Mouse (Mus musculus): Measurements from ENCODE around the gene Trim44. TPM values are rescaled to one million over a fixed set of nuclear protein-coding genes. Genes with fewer than 3 reads are reported as not detected.

The Trim44 gene
- polyA plus RNA-seq, 1 experiment from 2014 or later: 36.8 TPM

DNA sequence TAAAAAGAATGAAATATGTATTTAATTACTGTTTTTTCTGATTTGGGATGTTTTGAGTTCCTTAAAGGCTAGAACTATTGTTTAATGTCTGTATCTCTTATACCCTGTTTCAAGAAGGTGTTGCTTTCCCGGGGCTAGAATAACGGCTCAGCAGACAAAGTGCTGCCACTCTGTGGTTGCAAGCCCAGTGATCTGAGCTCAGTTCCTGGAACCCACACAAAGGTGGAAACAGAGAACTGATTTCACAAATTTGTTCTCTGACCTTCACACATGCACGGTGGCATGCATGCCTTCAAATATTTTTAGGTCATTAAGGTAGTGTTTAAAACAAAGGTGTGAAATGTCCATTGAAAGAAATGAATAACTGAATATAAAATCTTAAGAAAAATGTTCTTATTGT is 25.1 kb downstream of the Trim44 start:
- ATAC-seq (ENCODE audit: insufficient number of reproducible peaks, insufficient read depth, low FRiP score, low read depth): no peak
- H3K36me3 ChIP-seq (ENCODE audit: control insufficient read depth, insufficient read depth, low read length): no peaks in the 10 kb centered on the region
- no peak overlapping the region for H3K4me2 ChIP-seq (replicated peaks; ENCODE audit: low read depth, low read length)
- no peaks in the 10 kb centered on the region for H3K27me3 ChIP-seq (ENCODE audit: control insufficient read depth, insufficient read depth, low read length)
- H3K4me3 ChIP-seq (ENCODE audit: low read depth, low read length): no peak overlapping the region
- WGBS: 70% methylated on average over 3 of the region's 3 CpGs
- H3K9me3 ChIP-seq (ENCODE audit: control insufficient read depth, low read depth, low read length): no peaks in the 10 kb centered on the region
- peaks cover 13% of the 10 kb centered on the region; the same call in 1 of the 2 replicates for H3K4me1 ChIP-seq (ENCODE audit: control insufficient read depth, insufficient read depth, low read length)
- no peak overlapping the region for H3K27ac ChIP-seq (ENCODE audit: low read length)
- H3K9ac ChIP-seq (replicated peaks; ENCODE audit: low read depth, low read length): no peak overlapping the region

DNA sequence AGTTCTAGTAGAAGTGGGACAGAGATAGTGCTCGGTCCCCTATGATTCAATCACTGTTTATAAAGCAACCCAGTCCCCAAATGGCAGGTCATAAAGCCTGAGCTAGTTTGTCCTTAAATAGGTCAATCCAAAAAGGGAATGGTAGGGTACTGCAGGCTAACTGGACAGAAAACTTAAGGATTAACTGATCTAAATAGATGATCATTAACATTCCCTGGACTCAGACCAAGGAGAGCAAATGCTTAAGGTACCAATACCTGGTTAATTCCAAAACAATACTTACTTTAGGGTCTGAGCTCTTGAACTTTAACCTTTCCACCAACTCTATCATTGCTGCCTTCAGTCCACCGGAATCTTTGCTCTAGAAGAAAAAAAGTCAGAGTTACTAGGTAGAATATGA is 27.0 kb downstream of the Trim44 start:
- Histone ChIP-seq H3K36me3 (ENCODE audit: control insufficient read depth, insufficient read depth, low read length) (no peaks in the 10 kb centered on the region), H3K27ac (ENCODE audit: low read length) (no peak overlapping the region), H3K4me1 (ENCODE audit: control insufficient read depth, insufficient read depth, low read length) (peaks cover 13% of the 10 kb centered on the region; the same call in 1 of the 2 replicates), H3K4me2 (replicated peaks; ENCODE audit: low read depth, low read length) (no peak overlapping the region), H3K27me3 (ENCODE audit: control insufficient read depth, insufficient read depth, low read length) (no peaks in the 10 kb centered on the region), H3K9me3 (ENCODE audit: control insufficient read depth, low read depth, low read length) (no peaks in the 10 kb centered on the region), H3K4me3 (ENCODE audit: low read depth, low read length) (no peak overlapping the region), H3K9ac (replicated peaks; ENCODE audit: low read depth, low read length) (no peak overlapping the region)
- WGBS: 83% methylated on average over 2 of the region's 2 CpGs
- no peak for ATAC-seq (ENCODE audit: insufficient number of reproducible peaks, insufficient read depth, low FRiP score, low read depth)

DNA sequence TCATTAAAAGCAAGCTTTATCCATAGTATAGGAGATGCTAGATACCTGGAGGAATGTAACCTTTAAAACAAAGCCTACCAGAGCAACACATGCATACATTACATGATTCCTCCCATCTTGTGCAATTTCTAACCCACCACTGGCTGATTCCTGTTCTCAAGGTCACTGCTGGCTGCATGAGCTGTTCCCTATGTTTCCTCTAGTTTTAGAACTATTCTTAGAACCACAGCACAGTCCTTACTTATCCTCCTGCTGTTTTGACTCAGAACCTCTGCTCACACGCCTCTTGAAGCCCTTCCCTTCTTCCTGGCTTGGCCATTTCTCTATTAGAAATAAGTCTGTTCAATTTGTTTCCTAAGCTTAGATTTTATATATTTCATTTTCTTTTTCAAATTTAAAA is 28.7 kb downstream of the Trim44 start:
- Histone ChIP-seq H3K27ac (ENCODE audit: low read length) (no peak overlapping the region), H3K9ac (replicated peaks; ENCODE audit: low read depth, low read length) (no peak overlapping the region), H3K4me1 (ENCODE audit: control insufficient read depth, insufficient read depth, low read length) (peaks cover 7% of the 10 kb centered on the region; the same call in 1 of the 2 replicates), H3K27me3 (ENCODE audit: control insufficient read depth, insufficient read depth, low read length) (no peaks in the 10 kb centered on the region), H3K4me3 (ENCODE audit: low read depth, low read length) (no peak overlapping the region), H3K4me2 (replicated peaks; ENCODE audit: low read depth, low read length) (no peak overlapping the region), H3K36me3 (ENCODE audit: control insufficient read depth, insufficient read depth, low read length) (no peaks in the 10 kb centered on the region), H3K9me3 (ENCODE audit: control insufficient read depth, low read depth, low read length) (no peaks in the 10 kb centered on the region)
- WGBS: 72% methylated on average over 1 of the region's 1 CpGs
- ATAC-seq (ENCODE audit: insufficient number of reproducible peaks, insufficient read depth, low FRiP score, low read depth): no peak

- Histone ChIP-seq H3K4me1 (ENCODE audit: control insufficient read depth, insufficient read depth, low read length) (0 out of 2 replicates have a peak, but pooled peaks cover 1% of the 10 kb centered on the region), H3K27ac (ENCODE audit: low read length) (no peak overlapping the region), H3K27me3 (ENCODE audit: control insufficient read depth, insufficient read depth, low read length) (no peaks in the 10 kb centered on the region), H3K9ac (replicated peaks; ENCODE audit: low read depth, low read length) (no peak overlapping the region), H3K4me2 (replicated peaks; ENCODE audit: low read depth, low read length) (no peak overlapping the region), H3K36me3 (ENCODE audit: control insufficient read depth, insufficient read depth, low read length) (no peaks in the 10 kb centered on the region), H3K9me3 (ENCODE audit: control insufficient read depth, low read depth, low read length) (no peaks in the 10 kb centered on the region), H3K4me3 (ENCODE audit: low read depth, low read length) (no peak overlapping the region)
- ATAC-seq (ENCODE audit: insufficient number of reproducible peaks, insufficient read depth, low FRiP score, low read depth): no peak
- 97% methylated on average over 1 of the region's 1 CpGs for WGBS
These were observed 29.2 kb downstream of the Trim44 start for GRCm38 (mm10) chr2:102378381-102378780.

DNA sequence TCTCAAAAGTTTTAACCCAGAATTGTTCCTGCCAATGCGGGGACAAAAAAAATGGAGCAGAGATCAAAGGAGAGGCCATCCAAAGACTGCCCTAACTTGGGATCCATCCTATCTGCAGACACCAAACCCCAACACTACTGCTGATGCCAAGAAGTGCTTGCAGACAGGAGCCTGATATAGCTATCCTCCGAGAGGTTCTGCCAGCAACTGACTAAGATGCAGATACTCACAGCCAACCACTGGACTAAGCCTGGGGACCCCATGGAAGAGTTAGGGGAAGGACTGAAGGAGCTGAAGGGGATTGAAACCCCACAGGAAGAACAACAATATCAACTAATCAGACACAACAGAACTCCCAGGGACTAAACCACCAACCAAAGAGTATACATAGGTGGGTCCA is 30.3 kb downstream of the Trim44 start:
- H3K4me1 ChIP-seq (ENCODE audit: control insufficient read depth, insufficient read depth, low read length): no peaks in the 10 kb centered on the region
- ATAC-seq (ENCODE audit: insufficient number of reproducible peaks, insufficient read depth, low FRiP score, low read depth): no peak
- H3K36me3 ChIP-seq (ENCODE audit: control insufficient read depth, insufficient read depth, low read length): no peaks in the 10 kb centered on the region

DNA sequence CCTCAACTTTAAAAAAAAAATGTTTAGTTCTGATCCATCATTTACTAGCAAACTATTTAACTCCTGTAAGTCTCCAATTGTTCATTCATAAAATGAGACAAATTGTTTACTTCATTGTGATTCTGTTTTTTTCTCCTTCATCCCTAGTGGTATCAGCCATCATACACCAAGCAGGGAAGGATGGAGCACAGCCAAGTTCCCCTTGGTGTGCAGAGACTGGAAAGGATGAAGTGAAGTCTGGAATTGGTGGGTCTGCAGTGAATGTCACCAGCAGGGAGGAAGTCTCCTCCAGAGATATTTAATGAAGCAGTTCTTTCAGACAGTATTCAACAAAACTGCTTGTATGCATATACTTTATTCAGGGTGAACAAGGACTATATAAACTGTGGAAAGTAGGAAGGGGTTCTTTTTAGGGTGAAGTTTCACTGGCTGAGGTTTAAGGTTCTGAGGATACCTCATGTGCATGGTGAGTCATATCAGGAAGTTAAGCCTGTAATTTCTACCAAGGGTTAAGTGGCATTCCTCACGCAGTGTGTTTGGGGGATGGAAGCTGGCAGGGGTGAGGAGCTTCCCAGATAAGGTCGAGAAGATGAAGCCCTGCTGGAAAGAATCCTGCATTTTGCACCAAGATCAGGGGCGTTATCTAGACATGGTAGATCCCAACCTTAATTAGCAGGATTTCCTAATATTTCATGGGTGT is 34.1 kb downstream of the Trim44 start:
- no peak overlapping the region for H3K9ac ChIP-seq (replicated peaks; ENCODE audit: low read depth, low read length)
- no peaks in the 10 kb centered on the region for H3K9me3 ChIP-seq (ENCODE audit: control insufficient read depth, low read depth, low read length)
- H3K36me3 ChIP-seq (ENCODE audit: control insufficient read depth, insufficient read depth, low read length): no peaks in the 10 kb centered on the region
- H3K4me1 ChIP-seq (ENCODE audit: control insufficient read depth, insufficient read depth, low read length): no peaks in the 10 kb centered on the region
- no peak overlapping the region for H3K27ac ChIP-seq (ENCODE audit: low read length)
- WGBS: 51% methylated on average over 3 of the region's 3 CpGs
- H3K27me3 ChIP-seq (ENCODE audit: control insufficient read depth, insufficient read depth, low read length): no peaks in the 10 kb centered on the region
- H3K4me3 ChIP-seq (ENCODE audit: low read depth, low read length): no peak overlapping the region
- H3K4me2 ChIP-seq (replicated peaks; ENCODE audit: low read depth, low read length): no peak overlapping the region
- ATAC-seq (ENCODE audit: insufficient number of reproducible peaks, insufficient read depth, low FRiP score, low read depth): no peak

More for the DNA sequence above, 30.3 kb downstream of the Trim44 start:
- WGBS: 92% methylated on average over 2 of the region's 2 CpGs
- Histone ChIP-seq H3K4me3 (ENCODE audit: low read depth, low read length) (no peak overlapping the region), H3K4me2 (replicated peaks; ENCODE audit: low read depth, low read length) (no peak overlapping the region), H3K27ac (ENCODE audit: low read length) (no peak overlapping the region), H3K27me3 (ENCODE audit: control insufficient read depth, insufficient read depth, low read length) (no peaks in the 10 kb centered on the region), H3K9me3 (ENCODE audit: control insufficient read depth, low read depth, low read length) (no peaks in the 10 kb centered on the region), H3K9ac (replicated peaks; ENCODE audit: low read depth, low read length) (no peak overlapping the region)

DNA sequence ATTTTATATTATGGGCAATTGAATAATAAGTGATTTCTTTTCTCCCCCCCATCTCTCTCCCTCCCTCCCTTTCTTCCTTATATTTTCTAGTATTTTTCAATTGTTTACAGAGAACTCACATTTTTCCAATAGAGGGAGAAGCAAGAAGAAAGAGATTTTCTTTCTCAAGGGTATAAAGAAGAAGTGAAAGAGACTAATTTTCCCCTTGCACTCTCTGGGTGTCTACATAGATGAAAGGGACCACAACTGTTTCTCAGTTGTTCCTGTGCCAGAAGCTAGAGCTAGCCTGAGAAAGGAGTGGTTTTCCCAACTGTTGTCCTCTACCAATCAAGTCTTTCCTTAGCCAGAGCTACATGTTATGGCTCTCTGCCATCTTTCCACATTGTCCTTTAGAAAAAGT is 34.9 kb downstream of the Trim44 start:
- no peak for ATAC-seq (ENCODE audit: insufficient number of reproducible peaks, insufficient read depth, low FRiP score, low read depth)
- no peak overlapping the region for H3K4me3 ChIP-seq (ENCODE audit: low read depth, low read length)
- no peaks in the 10 kb centered on the region for H3K4me1 ChIP-seq (ENCODE audit: control insufficient read depth, insufficient read depth, low read length)
- no peak overlapping the region for H3K4me2 ChIP-seq (replicated peaks; ENCODE audit: low read depth, low read length)
- no peaks in the 10 kb centered on the region for H3K36me3 ChIP-seq (ENCODE audit: control insufficient read depth, insufficient read depth, low read length)
- H3K27me3 ChIP-seq (ENCODE audit: control insufficient read depth, insufficient read depth, low read length): no peaks in the 10 kb centered on the region
- H3K27ac ChIP-seq (ENCODE audit: low read length): no peak overlapping the region
- H3K9me3 ChIP-seq (ENCODE audit: control insufficient read depth, low read depth, low read length): no peaks in the 10 kb centered on the region
- no peak overlapping the region for H3K9ac ChIP-seq (replicated peaks; ENCODE audit: low read depth, low read length)

DNA sequence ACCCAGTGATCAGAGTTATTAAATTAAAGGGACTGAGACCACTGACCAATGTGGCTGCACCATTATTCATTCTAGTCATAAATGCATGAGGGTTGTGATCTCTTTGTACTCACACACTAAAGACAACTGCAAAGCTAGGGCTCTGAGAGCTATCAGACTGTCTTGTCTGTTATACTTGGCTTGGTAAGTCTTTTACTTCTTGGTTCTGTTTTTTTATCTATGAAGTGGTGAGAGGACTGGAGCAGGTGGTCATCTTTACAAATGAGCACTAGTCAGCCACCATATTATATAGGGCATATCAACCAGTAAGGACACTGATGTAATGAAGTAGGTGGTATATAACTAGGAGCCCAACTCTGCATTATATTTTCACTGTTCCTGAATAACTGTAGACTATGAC is 36.3 kb downstream of the Trim44 start:
- no peak overlapping the region for H3K4me2 ChIP-seq (replicated peaks; ENCODE audit: low read depth, low read length)
- H3K27me3 ChIP-seq (ENCODE audit: control insufficient read depth, insufficient read depth, low read length): no peaks in the 10 kb centered on the region
- ATAC-seq (ENCODE audit: insufficient number of reproducible peaks, insufficient read depth, low FRiP score, low read depth): no peak
- H3K9ac ChIP-seq (replicated peaks; ENCODE audit: low read depth, low read length): no peak overlapping the region
- H3K27ac ChIP-seq (ENCODE audit: low read length): no peak overlapping the region
- H3K36me3 ChIP-seq (ENCODE audit: control insufficient read depth, insufficient read depth, low read length): no peaks in the 10 kb centered on the region
- no peaks in the 10 kb centered on the region for H3K4me1 ChIP-seq (ENCODE audit: control insufficient read depth, insufficient read depth, low read length)
- no peaks in the 10 kb centered on the region for H3K9me3 ChIP-seq (ENCODE audit: control insufficient read depth, low read depth, low read length)
- no peak overlapping the region for H3K4me3 ChIP-seq (ENCODE audit: low read depth, low read length)

GRCm38 (mm10) chr2:102365983-102366545 is 41.6 kb downstream of the Trim44 start:
- Histone ChIP-seq H3K4me1 (ENCODE audit: control insufficient read depth, insufficient read depth, low read length) (no peaks in the 10 kb centered on the region; the same call in 1 of the 2 replicates), H3K9me3 (ENCODE audit: control insufficient read depth, low read depth, low read length) (no peaks in the 10 kb centered on the region), H3K9ac (replicated peaks; ENCODE audit: low read depth, low read length) (no peak overlapping the region), H3K36me3 (ENCODE audit: control insufficient read depth, insufficient read depth, low read length) (no peaks in the 10 kb centered on the region; the same call in 1 of the 2 replicates), H3K27ac (ENCODE audit: low read length) (no peak overlapping the region), H3K4me3 (ENCODE audit: low read depth, low read length) (no peak overlapping the region), H3K4me2 (replicated peaks; ENCODE audit: low read depth, low read length) (no peak overlapping the region), H3K27me3 (ENCODE audit: control insufficient read depth, insufficient read depth, low read length) (no peaks in the 10 kb centered on the region)
- ATAC-seq (ENCODE audit: insufficient number of reproducible peaks, insufficient read depth, low FRiP score, low read depth): no peak
- WGBS: 82% methylated on average over 7 of the region's 7 CpGs
